In the genomic region with DNA sequence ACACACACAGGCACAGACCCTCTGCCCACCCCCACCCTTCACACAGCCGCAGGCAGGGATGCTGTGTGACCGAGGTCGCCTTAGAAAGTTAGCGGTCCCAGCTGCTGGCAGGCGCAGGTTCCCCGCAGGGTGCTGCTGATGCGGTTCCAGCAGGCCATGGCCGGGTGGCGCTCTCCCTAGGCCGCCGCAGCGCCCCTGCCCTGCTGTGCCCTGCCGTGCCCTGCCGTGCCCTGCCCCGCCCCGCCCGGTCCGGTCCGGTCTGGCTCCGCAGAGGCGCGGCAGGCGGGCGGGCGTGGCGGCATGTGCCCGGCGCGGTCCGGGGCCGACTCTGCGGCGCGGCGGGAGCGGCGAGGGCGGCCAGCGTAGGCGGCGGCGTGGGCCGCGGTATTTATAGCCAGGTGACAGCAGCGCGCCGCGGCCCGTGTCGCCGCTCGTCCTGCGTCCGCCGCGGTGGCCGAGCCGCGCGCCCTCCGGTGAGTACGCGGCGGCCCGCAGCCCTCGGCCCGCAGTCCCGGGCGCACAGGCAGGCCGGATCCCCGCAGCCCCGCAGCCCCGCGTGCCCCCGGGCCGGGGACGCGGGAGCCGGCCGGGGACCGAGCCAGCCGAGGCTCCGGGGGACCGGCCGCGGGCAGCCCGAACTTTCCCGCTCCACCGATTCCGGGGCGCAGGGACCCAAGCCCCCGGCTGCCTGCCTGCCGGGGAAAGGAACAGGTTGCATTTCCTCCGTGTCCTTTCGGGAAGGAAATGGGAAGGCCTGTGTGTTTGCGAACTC, we compare ENCODE assay signal across 7 mouse cellular contexts. TPM values are rescaled to one million over a fixed set of nuclear protein-coding genes. Genes with fewer than 3 reads are reported as not detected.
A peak's percentile ranks its signal among the peaks of the same experiment; 100 is the strongest.
DNase-seq lines count a peak whose midpoint lies in the region; ATAC-seq lines count a peak whose summit lies in the region.

A gene (plus strand): TSS at position 403 of the 772 bp plus-strand sequence.

- peak within 1 kb of the TSS; percentile 61 for H3K4me3 ChIP-seq in forebrain, embryonic 16.5 days (replicated peaks; ENCODE audit: low read length)
- peak within 1 kb of the TSS; percentile 81 for H3K4me3 ChIP-seq in limb, embryonic 10.5 days
- peak within 1 kb of the TSS; percentile 65 for H3K4me3 ChIP-seq in midbrain, embryonic 11.5 days (ENCODE audit: low read depth, low read length)

- ATAC-seq in forebrain, embryonic 16.5 days: peak; percentile 71
- peak; percentile 72 to 73 for ATAC-seq in hematopoietic stem cell, adult 5-6 weeks (replicated peaks in 1 of 2; ENCODE audit: insufficient read depth in 1 of 2, low FRiP score in 2 of 2, low TSS enrichment in 1 of 2, low read depth in 1 of 2, poor library complexity in 2 of 2, severe bottlenecking in 2 of 2)
- peak; percentile 87 for ATAC-seq in midbrain, embryonic 11.5 days (ENCODE audit: low FRiP score)

- H3K4me1 ChIP-seq in forebrain, embryonic 16.5 days (replicated peaks; ENCODE audit: control insufficient read depth, insufficient read depth, low read length): peaks cover 4% of the 10 kb centered on the region; the same call in 1 of the 2 replicates
- H3K4me1 ChIP-seq in limb, embryonic 10.5 days: peaks cover 5% of the 10 kb centered on the region; the same call in 1 of the 2 replicates
- 0 out of 2 replicates have a peak, but pooled peaks cover 2% of the 10 kb centered on the region for H3K4me1 ChIP-seq in midbrain, embryonic 11.5 days (ENCODE audit: control insufficient read depth, insufficient read depth, low read length)

- WGBS in forebrain, embryonic 16.5 days: under 1% methylated on average over 90 of the region's 96 CpGs
- WGBS in limb, embryonic 10.5 days: 2% methylated on average over 89 of the region's 96 CpGs
- under 1% methylated on average over 67 of the region's 96 CpGs for WGBS in midbrain, embryonic 11.5 days

- peak; percentile 36 for DNase-seq in WW6 (ENCODE audit: low read depth, low spot score)
- peak; percentile 59 for DNase-seq in cerebellum, adult 11-12 months
- DNase-seq in limb, embryonic 10.5 days (ENCODE audit: low spot score): peak; percentile 66
- DNase-seq in midbrain, embryonic 11.5 days (ENCODE audit: low spot score, missing footprints): peak; percentile 92
- peak; percentile 18 for DNase-seq in testis, postnatal 14 days (ENCODE audit: low spot score)

- H3K9ac ChIP-seq in forebrain, embryonic 16.5 days (replicated peaks; ENCODE audit: low read depth, low read length): peak within 1 kb of the TSS; percentile 67
- H3K9ac ChIP-seq in midbrain, embryonic 11.5 days (ENCODE audit: low read length): peak within 1 kb of the TSS; percentile 75

- peak within 1 kb of the TSS; percentile 99 for H3K4me2 ChIP-seq in forebrain, embryonic 16.5 days (ENCODE audit: low read length)
- peak within 1 kb of the TSS; percentile 99 for H3K4me2 ChIP-seq in midbrain, embryonic 11.5 days

- peaks cover 12% of the 10 kb centered on the region for H3K27me3 ChIP-seq in forebrain, embryonic 16.5 days (replicated peaks; ENCODE audit: control insufficient read depth, insufficient read depth, low read length)
- peaks cover 33% of the 10 kb centered on the region for H3K27me3 ChIP-seq in limb, embryonic 10.5 days (ENCODE audit: low read depth, poor library complexity, severe bottlenecking)
- no peaks in the 10 kb centered on the region for H3K27me3 ChIP-seq in midbrain, embryonic 11.5 days (ENCODE audit: control insufficient read depth, insufficient read depth, low read length)

- no peaks in the 10 kb centered on the region for H3K9me3 ChIP-seq in forebrain, embryonic 16.5 days (ENCODE audit: control insufficient read depth, low read length)
- no peaks in the 10 kb centered on the region for H3K9me3 ChIP-seq in limb, embryonic 10.5 days (replicated peaks)
- H3K9me3 ChIP-seq in midbrain, embryonic 11.5 days (ENCODE audit: control insufficient read depth, low read length): no peaks in the 10 kb centered on the region

- H3K27ac ChIP-seq in forebrain, embryonic 16.5 days (ENCODE audit: low read length): no peak within 1 kb of the TSS
- H3K27ac ChIP-seq in limb, embryonic 10.5 days: peak within 1 kb of the TSS; percentile 87
- H3K27ac ChIP-seq in midbrain, embryonic 11.5 days (ENCODE audit: low read depth, low read length): no peak within 1 kb of the TSS

- no peaks in the 10 kb centered on the region for H3K36me3 ChIP-seq in forebrain, embryonic 16.5 days (ENCODE audit: control insufficient read depth, insufficient read depth)
- no peaks in the 10 kb centered on the region for H3K36me3 ChIP-seq in limb, embryonic 10.5 days
- H3K36me3 ChIP-seq in midbrain, embryonic 11.5 days (ENCODE audit: control insufficient read depth, insufficient read depth, low read length): no peaks in the 10 kb centered on the region

RNA-seq across cellular contexts. Expression of the gene that starts here (rescaled TPM):
- 4.1 and 5.4 TPM in 2 replicates for polyA plus RNA-seq in forebrain, embryonic 16.5 days (2015; fragmentation: Nextera tagmentation; extraction: Ambion mirVana)
- total RNA-seq in hematopoietic stem cell, adult 5-6 weeks (2017): 0.38 TPM in 1 of 2 replicates, not detected in the other
- 0.77 and 0.99 TPM in 2 replicates for polyA plus RNA-seq in limb, embryonic 10.5 days (2016; fragmentation: Nextera tagmentation; extraction: Ambion mirVana)
- polyA plus RNA-seq in midbrain, embryonic 11.5 days (2014; fragmentation: Nextera tagmentation; extraction: Ambion mirVana): 1.5 and 1.7 TPM in 2 replicates

Comparison
In these comparisons a context has a peak if more than half of its experiments do, and no peak if none do; other contexts are left out.
1. Peak in ATAC-seq in hematopoietic stem cell, adult 5-6 weeks; RNA of the gene not detected or under 1 TPM.
2. Peak in DNase-seq, H3K4me3 ChIP-seq and H3K27ac ChIP-seq in limb, embryonic 10.5 days; RNA of the gene not detected or under 1 TPM.
3. DNase-seq: peak in every context shown above with its lines; median percentile 92 in midbrain, embryonic 11.5 days; 66 in limb, embryonic 10.5 days; 59 in cerebellum, adult 11-12 months; 36 in WW6; 18 in testis, postnatal 14 days.